Mouse (Mus musculus): Measurements from ENCODE around the gene Apoc4. TPM values are rescaled to one million over a fixed set of nuclear protein-coding genes. Genes with fewer than 3 reads are reported as not detected.
A peak's percentile ranks its signal among the peaks of the same experiment; 100 is the strongest.

The Apoc4 gene
- polyA plus RNA-seq, 1 experiment from 2014 or later, result not detected

- Histone ChIP-seq H3K9ac (ENCODE audit: low read length) (no peak overlapping the region), H3K4me3 (ENCODE audit: low read depth, low read length) (no peak overlapping the region), H3K4me2 (ENCODE audit: low read length) (no peak overlapping the region), H3K9me3 (replicated peaks; ENCODE audit: control insufficient read depth, low read length) (no peaks in the 10 kb centered on the region), H3K27me3 (replicated peaks; ENCODE audit: control insufficient read depth, insufficient read depth, low read length) (no peaks in the 10 kb centered on the region), H3K27ac (ENCODE audit: low read depth, low read length) (no peak overlapping the region), H3K4me1 (ENCODE audit: control insufficient read depth, insufficient read depth, low read length) (peaks cover 2% of the 10 kb centered on the region; the same call in 1 of the 2 replicates), H3K36me3 (ENCODE audit: control insufficient read depth, insufficient read depth, low read length) (peaks cover 55% of the 10 kb centered on the region)
- no peak for DNase-seq (ENCODE audit: low spot score)
- no peak for ATAC-seq
Measured at GRCm38 (mm10) chr7:19632275-19632674, 49.0 kb downstream of the Apoc4 start.

- Histone ChIP-seq H3K9ac (ENCODE audit: low read length) (peak within 1 kb of the TSS; percentile 52; the same call in 1 of the 2 replicates), H3K27me3 (replicated peaks; ENCODE audit: control insufficient read depth, insufficient read depth, low read length) (no peaks in the 10 kb centered on the region), H3K4me1 (ENCODE audit: control insufficient read depth, insufficient read depth, low read length) (peaks cover 2% of the 10 kb centered on the region; the same call in 1 of the 2 replicates), H3K36me3 (ENCODE audit: control insufficient read depth, insufficient read depth, low read length) (peaks cover 25% of the 10 kb centered on the region), H3K27ac (ENCODE audit: low read depth, low read length) (peak within 1 kb of the TSS; percentile 56; the same call in 1 of the 2 replicates), H3K9me3 (replicated peaks; ENCODE audit: control insufficient read depth, low read length) (no peaks in the 10 kb centered on the region), H3K4me3 (ENCODE audit: low read depth, low read length) (peak within 1 kb of the TSS; percentile 67), H3K4me2 (ENCODE audit: low read length) (peak within 1 kb of the TSS; percentile 98)
- ATAC-seq, result peak; percentile 78
- WGBS, result 2% methylated on average over 36 of the region's 41 CpGs
- peak; percentile 95 for DNase-seq (ENCODE audit: low spot score)
Measured at GRCm38 (mm10) chr7:19629361-19629734, 51.9 kb downstream of the Apoc4 start, which contains the start of gene Relb. Relb (minus strand) TSS chr7:19629438.

GRCm38 (mm10) chr7:19628536-19629360 lies 52.5 kb downstream of the Apoc4 start:
- peak overlapping the region; percentile 52; the same call in 1 of the 2 replicates for H3K9ac ChIP-seq (ENCODE audit: low read length)
- peak overlapping the region; percentile 98 for H3K4me2 ChIP-seq (ENCODE audit: low read length)
- ATAC-seq (peak; percentile 86), DNase-seq (ENCODE audit: low spot score) (peak; percentile 85)
- no peaks in the 10 kb centered on the region for H3K9me3 ChIP-seq (replicated peaks; ENCODE audit: control insufficient read depth, low read length)
- H3K4me3 ChIP-seq (ENCODE audit: low read depth, low read length), result peak overlapping the region; percentile 67
- peaks cover 2% of the 10 kb centered on the region; the same call in 1 of the 2 replicates for H3K4me1 ChIP-seq (ENCODE audit: control insufficient read depth, insufficient read depth, low read length)
- no peaks in the 10 kb centered on the region for H3K27me3 ChIP-seq (replicated peaks; ENCODE audit: control insufficient read depth, insufficient read depth, low read length)
- peaks cover 19% of the 10 kb centered on the region for H3K36me3 ChIP-seq (ENCODE audit: control insufficient read depth, insufficient read depth, low read length)
- 1% methylated on average over 56 of the region's 57 CpGs for WGBS
- H3K27ac ChIP-seq (ENCODE audit: low read depth, low read length), result peak overlapping the region; percentile 56; the same call in 1 of the 2 replicates

- H3K36me3 ChIP-seq (ENCODE audit: control insufficient read depth, insufficient read depth, low read length), result peaks cover 13% of the 10 kb centered on the region
- 0 out of 2 replicates have a peak overlapping the region, but pooled peaks have one; percentile 2 for H3K9ac ChIP-seq (ENCODE audit: low read length)
- H3K4me2 ChIP-seq (ENCODE audit: low read length), result peak overlapping the region; percentile 98
- H3K4me1 ChIP-seq (ENCODE audit: control insufficient read depth, insufficient read depth, low read length), result peaks cover 2% of the 10 kb centered on the region; the same call in 1 of the 2 replicates
- no peak overlapping the region for H3K27ac ChIP-seq (ENCODE audit: low read depth, low read length)
- ATAC-seq (no peak), DNase-seq (ENCODE audit: low spot score) (no peak)
- H3K27me3 ChIP-seq (replicated peaks; ENCODE audit: control insufficient read depth, insufficient read depth, low read length), result no peaks in the 10 kb centered on the region
- no peaks in the 10 kb centered on the region for H3K9me3 ChIP-seq (replicated peaks; ENCODE audit: control insufficient read depth, low read length)
- peak overlapping the region; percentile 67 for H3K4me3 ChIP-seq (ENCODE audit: low read depth, low read length)
- 18% methylated on average over 17 of the region's 17 CpGs for WGBS
Measured at GRCm38 (mm10) chr7:19628192-19628535, 53.1 kb downstream of the Apoc4 start.

Other genes with a start within 250 kb of the Apoc4 start
- gene Mark4, start 222.7 kb downstream of the Apoc4 start, polyA plus RNA-seq (2014; fragmentation: Nextera tagmentation; extraction: Ambion mirVana), result 9.2 and 13.0 TPM in 2 replicates
- 0.16 and 0.25 TPM in 2 replicates for gene Exoc3l2, start 218.1 kb downstream of the Apoc4 start, polyA plus RNA-seq (2014; fragmentation: Nextera tagmentation; extraction: Ambion mirVana)
- gene Bloc1s3, start 173.1 kb downstream of the Apoc4 start, polyA plus RNA-seq (2014; fragmentation: Nextera tagmentation; extraction: Ambion mirVana), result 2.1 and 2.3 TPM in 2 replicates
- gene Trappc6a, start 173.1 kb downstream of the Apoc4 start, polyA plus RNA-seq (2014; fragmentation: Nextera tagmentation; extraction: Ambion mirVana), result 34.2 and 42.5 TPM in 2 replicates
- gene Nkpd1, start 163.6 kb downstream of the Apoc4 start, polyA plus RNA-seq (2014; fragmentation: Nextera tagmentation; extraction: Ambion mirVana), result 0.36 and 0.57 TPM in 2 replicates
- gene Ppp1r37, start 118.4 kb downstream of the Apoc4 start, polyA plus RNA-seq (2014; fragmentation: Nextera tagmentation; extraction: Ambion mirVana), result 12.6 and 13.5 TPM in 2 replicates
- 0.15 TPM in 1 of 2 replicates, not detected in the other for gene Zfp296, start 104.2 kb downstream of the Apoc4 start, polyA plus RNA-seq (2014; fragmentation: Nextera tagmentation; extraction: Ambion mirVana)
- gene Gemin7, start 103.9 kb downstream of the Apoc4 start, polyA plus RNA-seq (2014; fragmentation: Nextera tagmentation; extraction: Ambion mirVana), result 134 and 146 TPM in 2 replicates
- 27.1 and 40.1 TPM in 2 replicates for gene Clasrp, start 77.0 kb downstream of the Apoc4 start, polyA plus RNA-seq (2014; fragmentation: Nextera tagmentation; extraction: Ambion mirVana)
- gene Relb, start 52.0 kb downstream of the Apoc4 start, polyA plus RNA-seq (2014; fragmentation: Nextera tagmentation; extraction: Ambion mirVana), result 2.8 and 3.0 TPM in 2 replicates
- 86.4 and 94.9 TPM in 2 replicates for gene Clptm1, start 16.4 kb downstream of the Apoc4 start, polyA plus RNA-seq (2014; fragmentation: Nextera tagmentation; extraction: Ambion mirVana)
- not detected in 2 replicates for gene Apoc2, start 3.5 kb downstream of the Apoc4 start, polyA plus RNA-seq (2014; fragmentation: Nextera tagmentation; extraction: Ambion mirVana)
- not detected in 2 replicates for gene Gm44805, start 56 bp downstream of the Apoc4 start, polyA plus RNA-seq (2014; fragmentation: Nextera tagmentation; extraction: Ambion mirVana)
- 1.0 and 1.4 TPM in 2 replicates for gene Apoc1, start 11.2 kb upstream of the Apoc4 start, polyA plus RNA-seq (2014; fragmentation: Nextera tagmentation; extraction: Ambion mirVana)
- gene Apoe, start 17.7 kb upstream of the Apoc4 start, polyA plus RNA-seq (2014; fragmentation: Nextera tagmentation; extraction: Ambion mirVana), result 261 and 304 TPM in 2 replicates
- 86.3 and 109 TPM in 2 replicates for gene Tomm40, start 34.0 kb upstream of the Apoc4 start, polyA plus RNA-seq (2014; fragmentation: Nextera tagmentation; extraction: Ambion mirVana)
- gene Nectin2, start 69.0 kb upstream of the Apoc4 start, polyA plus RNA-seq (2014; fragmentation: Nextera tagmentation; extraction: Ambion mirVana), result 33.0 and 39.7 TPM in 2 replicates
- 5.8 and 7.6 TPM in 2 replicates for gene Bcam, start 89.5 kb upstream of the Apoc4 start, polyA plus RNA-seq (2014; fragmentation: Nextera tagmentation; extraction: Ambion mirVana)
- gene Cblc, start 115.3 kb upstream of the Apoc4 start, polyA plus RNA-seq (2014; fragmentation: Nextera tagmentation; extraction: Ambion mirVana), result not detected in 2 replicates
- 0.75 TPM in 1 of 2 replicates, not detected in the other for gene Bcl3, start 141.3 kb upstream of the Apoc4 start, polyA plus RNA-seq (2014; fragmentation: Nextera tagmentation; extraction: Ambion mirVana)
- gene Gm19345, start 170.5 kb upstream of the Apoc4 start, polyA plus RNA-seq (2014; fragmentation: Nextera tagmentation; extraction: Ambion mirVana), result 5.6 and 7.1 TPM in 2 replicates
- gene Ceacam16, start 179.8 kb upstream of the Apoc4 start, polyA plus RNA-seq (2014; fragmentation: Nextera tagmentation; extraction: Ambion mirVana), result not detected in 2 replicates
- gene Ceacam19, start 206.5 kb upstream of the Apoc4 start, polyA plus RNA-seq (2014; fragmentation: Nextera tagmentation; extraction: Ambion mirVana), result not detected in 2 replicates
- gene Pvr, start 239.7 kb upstream of the Apoc4 start, polyA plus RNA-seq (2014; fragmentation: Nextera tagmentation; extraction: Ambion mirVana), result 3.2 and 5.0 TPM in 2 replicates

Data from forebrain, embryonic 14.5 days (tissue).